Mouse (Mus musculus) effector memory CD4-positive, alpha-beta T cell, adult 5 months (primary cell): ENCODE results near the gene Otx2. TPM values are rescaled to one million over a fixed set of nuclear protein-coding genes. Genes with fewer than 3 reads are reported as not detected.

ENCODE experiments used
- polyA plus RNA-seq: library from polyadenylated mRNA; unstranded; fragments of 100-300 nt; shearing (Covaris generic); gene quantifications from one replicate; pipeline ENCODE4 v1.2.1, GENCODE M21; 2017

The Otx2 gene
- polyA plus RNA-seq: not detected

GRCm38 (mm10) chr14:48673541-48673940, at the start of gene Otx2:
Gene Otx2, minus strand, starts transcription at chr14:48673819.

Other genes with a start within 250 kb of the Otx2 start
- gene Tmem260, start 227.7 kb downstream of the Otx2 start, polyA plus RNA-seq: 17.5 TPM